Mouse (Mus musculus): Measurements from ENCODE around the gene 1700042G07Rik. TPM values are rescaled to one million over a fixed set of nuclear protein-coding genes. Genes with fewer than 3 reads are reported as not detected.
A peak's percentile ranks its signal among the peaks of the same experiment; 100 is the strongest.

The 1700042G07Rik gene
- polyA plus RNA-seq, 1 experiment from 2014 or later: not detected

DNA sequence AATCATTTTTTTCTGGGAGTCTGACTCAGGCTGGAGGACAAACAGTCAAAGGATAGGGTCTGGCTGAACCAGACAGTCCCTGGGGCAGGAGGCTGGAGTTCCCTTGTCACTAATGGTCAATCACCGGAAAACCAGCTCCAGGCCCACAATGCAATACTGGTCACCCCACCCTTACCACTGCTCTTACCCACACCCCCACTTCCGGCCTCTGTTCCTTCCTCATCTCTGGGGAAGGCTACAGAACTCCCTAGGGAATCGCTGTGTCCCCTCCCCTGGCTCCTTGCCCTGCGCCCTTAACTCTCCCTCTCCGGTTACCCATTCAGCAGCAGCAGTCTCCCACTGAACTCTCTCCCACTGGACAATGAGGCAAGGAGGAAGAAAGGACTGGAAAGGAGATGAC is 4.0 kb downstream of the 1700042G07Rik start:
- WGBS: 31% methylated on average over 5 of the region's 5 CpGs
- H3K4me1 ChIP-seq (replicated peaks): peaks cover 37% of the 10 kb centered on the region

GRCm38 (mm10) chr4:116182079-116182478 is 8.9 kb downstream of the 1700042G07Rik start:
- WGBS: 57% methylated on average over 3 of the region's 3 CpGs
- Histone ChIP-seq H3K9me3 (replicated peaks) (no peaks in the 10 kb centered on the region), H3K36me3 (no peaks in the 10 kb centered on the region), H3K4me2 (no peak overlapping the region), H3K4me1 (replicated peaks) (peaks cover 14% of the 10 kb centered on the region), H3K9ac (no peak overlapping the region), H3K27me3 (no peaks in the 10 kb centered on the region), H3K27ac (no peak overlapping the region), H3K4me3 (no peak overlapping the region)
- no peak for ATAC-seq (replicated peaks; ENCODE audit: insufficient number of reproducible peaks, insufficient read depth, low FRiP score, low read depth)

More for the DNA sequence above, 4.0 kb downstream of the 1700042G07Rik start:
- no peaks in the 10 kb centered on the region for H3K27me3 ChIP-seq
- peak; percentile 39; the same call in 1 of the 2 replicates for ATAC-seq (replicated peaks; ENCODE audit: insufficient number of reproducible peaks, insufficient read depth, low FRiP score, low read depth)
- H3K9me3 ChIP-seq (replicated peaks): no peaks in the 10 kb centered on the region
- peak overlapping the region; percentile 60 for H3K4me2 ChIP-seq
- H3K27ac ChIP-seq: peak overlapping the region; percentile 86
- peak overlapping the region; percentile 40; the same call in 1 of the 2 replicates for H3K9ac ChIP-seq
- no peaks in the 10 kb centered on the region for H3K36me3 ChIP-seq
- H3K4me3 ChIP-seq: 0 out of 2 replicates have a peak overlapping the region, but pooled peaks have one; percentile 28

- Histone ChIP-seq H3K4me1 (replicated peaks) (peaks cover 10% of the 10 kb centered on the region), H3K36me3 (no peaks in the 10 kb centered on the region), H3K4me2 (peak overlapping the region; percentile 59), H3K9me3 (replicated peaks) (no peaks in the 10 kb centered on the region), H3K4me3 (peak overlapping the region; percentile 32), H3K9ac (peak overlapping the region; percentile 40), H3K27ac (peak overlapping the region; percentile 17), H3K27me3 (no peaks in the 10 kb centered on the region)
- whole genome bisulfite sequencing: 6% methylated on average over 12 of the region's 12 CpGs
- ATAC-seq (replicated peaks; ENCODE audit: insufficient number of reproducible peaks, insufficient read depth, low FRiP score, low read depth): 0 out of 2 replicates have a peak, but pooled peaks have one; percentile 7
Measured at GRCm38 (mm10) chr4:116182745-116183144, 9.6 kb downstream of the 1700042G07Rik start.

- Histone ChIP-seq H3K9me3 (replicated peaks) (no peaks in the 10 kb centered on the region), H3K9ac (no peak overlapping the region), H3K27me3 (no peaks in the 10 kb centered on the region), H3K4me2 (no peak overlapping the region), H3K4me1 (replicated peaks) (peaks cover 10% of the 10 kb centered on the region), H3K27ac (no peak overlapping the region), H3K4me3 (no peak overlapping the region), H3K36me3 (no peaks in the 10 kb centered on the region)
- 76% methylated on average over 4 of the region's 4 CpGs for WGBS
- no peak for ATAC-seq (replicated peaks; ENCODE audit: insufficient number of reproducible peaks, insufficient read depth, low FRiP score, low read depth)
Measured at GRCm38 (mm10) chr4:116185083-116185482, 11.9 kb downstream of the 1700042G07Rik start.

DNA sequence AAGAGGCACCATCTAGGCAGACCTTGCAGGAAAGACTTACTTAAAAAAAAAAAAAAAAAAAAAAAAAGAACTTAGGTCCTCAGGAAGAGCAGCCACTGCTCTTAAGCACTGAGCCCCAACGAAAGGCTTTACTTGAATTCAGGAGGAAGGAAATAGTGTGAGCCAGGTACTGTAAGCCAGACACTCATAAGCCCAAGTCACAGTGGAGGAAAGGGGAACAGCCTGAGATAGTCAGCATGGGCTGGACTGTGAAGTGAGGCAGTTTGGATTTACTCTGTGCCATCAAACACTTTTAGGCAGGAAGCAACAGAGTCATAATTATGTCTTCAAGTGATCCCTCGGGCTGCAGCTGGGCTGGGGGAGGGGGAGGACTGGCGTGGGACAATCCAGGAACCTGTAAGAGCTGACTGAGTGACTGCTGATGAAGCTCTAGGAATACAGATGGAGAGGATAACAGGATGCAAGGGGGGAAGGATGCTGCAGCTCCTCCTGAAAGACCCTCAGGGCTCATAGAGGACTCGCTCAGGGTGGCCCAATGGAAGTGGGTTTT is 19.2 kb downstream of the 1700042G07Rik start:
- H3K4me3 ChIP-seq: no peak overlapping the region
- no peak for ATAC-seq (replicated peaks; ENCODE audit: insufficient number of reproducible peaks, insufficient read depth, low FRiP score, low read depth)
- H3K27me3 ChIP-seq: no peaks in the 10 kb centered on the region
- no peaks in the 10 kb centered on the region for H3K36me3 ChIP-seq
- H3K4me2 ChIP-seq: no peak overlapping the region
- no peaks in the 10 kb centered on the region for H3K9me3 ChIP-seq (replicated peaks)
- WGBS: 50% methylated on average over 4 of the region's 4 CpGs
- H3K9ac ChIP-seq: no peak overlapping the region
- no peak overlapping the region for H3K27ac ChIP-seq
- peaks cover 7% of the 10 kb centered on the region; the same call in 1 of the 2 replicates for H3K4me1 ChIP-seq (replicated peaks)

DNA sequence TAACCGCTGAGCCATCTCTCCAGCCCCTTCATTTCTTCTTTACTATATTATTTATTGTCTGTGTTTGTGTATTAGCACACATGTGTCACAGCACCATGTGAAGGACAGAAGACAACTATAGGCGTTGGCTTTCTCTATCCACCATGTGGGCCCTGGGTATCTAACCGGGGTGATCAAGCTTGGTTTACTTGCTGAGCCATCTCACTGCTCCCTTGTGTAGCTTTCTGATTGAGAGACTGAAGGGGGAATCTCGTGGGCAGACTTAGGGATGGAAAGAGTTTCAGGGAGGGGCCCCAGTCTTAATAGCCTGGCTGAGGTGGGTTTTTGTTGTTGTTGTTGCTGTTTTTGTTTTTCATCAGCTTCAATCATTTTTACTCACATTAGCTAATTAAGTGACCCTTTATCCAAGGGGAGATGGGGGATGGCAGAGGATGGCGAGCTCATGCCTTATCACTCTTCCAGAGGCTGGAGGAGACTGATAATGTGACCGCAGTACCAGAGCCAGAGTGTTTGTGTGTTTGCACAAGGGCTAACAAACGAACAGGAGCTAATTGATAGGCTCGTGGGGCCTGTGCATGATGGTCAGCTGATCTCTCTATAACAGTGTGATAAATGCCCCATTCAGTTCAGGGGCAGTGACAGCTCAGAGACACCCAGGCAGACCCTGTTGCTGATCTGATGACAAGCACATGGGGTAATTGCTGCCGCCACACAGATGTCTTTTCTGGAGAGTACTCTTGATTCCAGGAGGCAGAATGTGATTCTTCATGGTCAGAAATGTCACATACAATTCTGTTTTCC is 20.6 kb downstream of the 1700042G07Rik start:
- no peak for ATAC-seq (replicated peaks; ENCODE audit: insufficient number of reproducible peaks, insufficient read depth, low FRiP score, low read depth)
- Histone ChIP-seq H3K36me3 (no peaks in the 10 kb centered on the region), H3K4me2 (no peak overlapping the region), H3K27me3 (no peaks in the 10 kb centered on the region), H3K9me3 (replicated peaks) (no peaks in the 10 kb centered on the region), H3K4me1 (replicated peaks) (peaks cover 7% of the 10 kb centered on the region; the same call in 1 of the 2 replicates), H3K27ac (no peak overlapping the region), H3K4me3 (no peak overlapping the region), H3K9ac (no peak overlapping the region)
- 40% methylated on average over 9 of the region's 9 CpGs for WGBS

- Histone ChIP-seq H3K36me3 (no peaks in the 10 kb centered on the region), H3K9ac (no peak overlapping the region), H3K9me3 (replicated peaks) (no peaks in the 10 kb centered on the region), H3K4me1 (replicated peaks) (peaks cover 4% of the 10 kb centered on the region; the same call in 1 of the 2 replicates), H3K4me3 (no peak overlapping the region), H3K27ac (no peak overlapping the region), H3K4me2 (no peak overlapping the region), H3K27me3 (no peaks in the 10 kb centered on the region)
- no peak for ATAC-seq (replicated peaks; ENCODE audit: insufficient number of reproducible peaks, insufficient read depth, low FRiP score, low read depth)
- 66% methylated on average over 2 of the region's 2 CpGs for WGBS
Measured at GRCm38 (mm10) chr4:116198422-116198821, 25.2 kb downstream of the 1700042G07Rik start.

GRCm38 (mm10) chr4:116204422-116204821 is 31.2 kb downstream of the 1700042G07Rik start:
- Histone ChIP-seq H3K36me3 (no peaks in the 10 kb centered on the region), H3K4me1 (replicated peaks) (no peaks in the 10 kb centered on the region), H3K9ac (no peak overlapping the region), H3K27ac (no peak overlapping the region), H3K4me3 (no peak overlapping the region), H3K9me3 (replicated peaks) (no peaks in the 10 kb centered on the region), H3K4me2 (no peak overlapping the region), H3K27me3 (no peaks in the 10 kb centered on the region)
- no peak for ATAC-seq (replicated peaks; ENCODE audit: insufficient number of reproducible peaks, insufficient read depth, low FRiP score, low read depth)
- 65% methylated on average over 3 of the region's 3 CpGs for WGBS

GRCm38 (mm10) chr4:116206531-116206930 is 33.4 kb downstream of the 1700042G07Rik start:
- Histone ChIP-seq H3K36me3 (no peaks in the 10 kb centered on the region), H3K9me3 (replicated peaks) (no peaks in the 10 kb centered on the region), H3K9ac (no peak overlapping the region), H3K4me3 (no peak overlapping the region), H3K4me1 (replicated peaks) (no peaks in the 10 kb centered on the region), H3K4me2 (no peak overlapping the region), H3K27ac (no peak overlapping the region), H3K27me3 (no peaks in the 10 kb centered on the region)
- 73% methylated on average over 4 of the region's 4 CpGs for WGBS
- no peak for ATAC-seq (replicated peaks; ENCODE audit: insufficient number of reproducible peaks, insufficient read depth, low FRiP score, low read depth)

DNA sequence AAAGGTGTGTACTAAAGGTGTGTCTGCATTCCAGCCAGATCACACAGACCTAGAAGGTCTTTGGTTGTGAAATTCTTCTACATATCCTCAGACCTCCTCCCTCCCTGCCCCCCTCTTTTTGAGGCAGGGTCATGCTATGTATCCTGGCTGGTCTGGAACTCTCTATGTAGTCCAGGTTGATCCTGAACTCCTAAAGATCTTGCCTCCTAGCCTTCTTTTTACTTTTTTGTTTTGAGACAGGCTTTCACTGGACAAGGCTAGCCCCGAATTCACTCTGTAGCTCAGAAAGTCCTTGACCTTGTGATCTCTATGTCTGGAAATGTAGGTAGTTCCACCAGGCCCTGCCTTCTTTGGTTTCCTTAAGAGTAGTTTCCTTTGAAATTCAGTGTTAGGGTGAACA is 35.7 kb downstream of the 1700042G07Rik start:
- no peak overlapping the region for H3K27ac ChIP-seq
- no peak overlapping the region for H3K4me2 ChIP-seq
- no peaks in the 10 kb centered on the region for H3K4me1 ChIP-seq (replicated peaks)
- no peak for ATAC-seq (replicated peaks; ENCODE audit: insufficient number of reproducible peaks, insufficient read depth, low FRiP score, low read depth)
- H3K9ac ChIP-seq: no peak overlapping the region
- H3K9me3 ChIP-seq (replicated peaks): no peaks in the 10 kb centered on the region
- no peaks in the 10 kb centered on the region for H3K36me3 ChIP-seq
- WGBS: 80% methylated on average over 1 of the region's 1 CpGs
- H3K27me3 ChIP-seq: no peaks in the 10 kb centered on the region
- H3K4me3 ChIP-seq: no peak overlapping the region

- H3K27ac ChIP-seq: 0 out of 2 replicates have a peak overlapping the region, but pooled peaks have one; percentile 11
- H3K27me3 ChIP-seq: no peaks in the 10 kb centered on the region
- no peak overlapping the region for H3K4me2 ChIP-seq
- H3K9ac ChIP-seq: no peak overlapping the region
- peaks cover 14% of the 10 kb centered on the region for H3K4me1 ChIP-seq (replicated peaks)
- WGBS: 79% methylated on average over 2 of the region's 2 CpGs
- H3K36me3 ChIP-seq: no peaks in the 10 kb centered on the region
- H3K9me3 ChIP-seq (replicated peaks): no peaks in the 10 kb centered on the region
- H3K4me3 ChIP-seq: no peak overlapping the region
- ATAC-seq (replicated peaks; ENCODE audit: insufficient number of reproducible peaks, insufficient read depth, low FRiP score, low read depth): no peak
Measured at GRCm38 (mm10) chr4:116215895-116216605, 42.9 kb downstream of the 1700042G07Rik start.

Measured in heart, embryonic 15.5 days (tissue).